Mouse (Mus musculus): ENCODE measurements around the gene Nxf1.
"Not testable (repeated sequence)": the region's sequence is repeated elsewhere in the genome, so short reads cannot be mapped to it uniquely, and the experiment has no call there.

Gene Nxf1

GRCm38 (mm10) chr19:8724392-8724791, 32.5 kb upstream of the Nxf1 start:
- no peak for DNase-seq

- no peak for DNase-seq
Measured at GRCm38 (mm10) chr19:8725081-8725613, 31.7 kb upstream of the Nxf1 start.

GRCm38 (mm10) chr19:8726609-8727390, 30.1 kb upstream of the Nxf1 start:
- DNase-seq = no peak

GRCm38 (mm10) chr19:8727495-8728114, 29.3 kb upstream of the Nxf1 start:
- DNase-seq = no peak

DNA sequence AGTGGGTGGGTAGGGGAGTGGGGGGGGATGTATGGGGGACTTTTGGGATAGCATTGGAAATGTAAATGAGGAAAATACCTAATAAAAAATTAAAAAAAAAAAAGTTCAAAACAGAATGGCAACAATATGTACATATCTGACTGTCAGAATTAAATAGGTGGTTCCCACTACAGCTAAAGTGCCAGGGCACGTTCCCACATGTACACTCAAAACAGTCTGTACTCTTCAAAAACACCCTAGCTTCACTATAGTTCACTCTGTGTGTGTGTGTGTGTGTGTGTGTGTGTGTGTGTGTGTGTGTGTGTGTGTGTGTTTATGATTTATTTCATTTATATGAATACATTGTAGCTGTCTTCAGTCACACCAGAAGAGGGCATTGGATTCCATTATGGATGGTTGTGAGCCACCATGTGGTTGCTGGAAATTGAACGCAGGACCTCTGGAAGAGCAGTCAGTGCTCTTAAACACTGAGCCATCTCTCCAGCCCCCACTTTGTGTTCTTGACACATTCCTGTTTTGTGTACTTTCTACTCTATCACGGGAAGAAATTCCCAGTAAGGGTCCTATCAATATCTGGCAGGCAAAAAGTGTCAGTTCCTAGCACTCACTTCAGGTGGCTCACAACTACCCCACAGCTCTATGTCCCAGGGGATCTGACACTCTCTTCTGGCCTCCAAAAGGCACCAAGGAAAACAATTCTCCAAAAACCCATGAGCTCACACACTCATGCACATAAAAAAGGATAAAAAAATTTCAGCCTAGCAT, 28.4 kb upstream of the Nxf1 start:
- DNase-seq = not testable (repeated sequence)

DNA sequence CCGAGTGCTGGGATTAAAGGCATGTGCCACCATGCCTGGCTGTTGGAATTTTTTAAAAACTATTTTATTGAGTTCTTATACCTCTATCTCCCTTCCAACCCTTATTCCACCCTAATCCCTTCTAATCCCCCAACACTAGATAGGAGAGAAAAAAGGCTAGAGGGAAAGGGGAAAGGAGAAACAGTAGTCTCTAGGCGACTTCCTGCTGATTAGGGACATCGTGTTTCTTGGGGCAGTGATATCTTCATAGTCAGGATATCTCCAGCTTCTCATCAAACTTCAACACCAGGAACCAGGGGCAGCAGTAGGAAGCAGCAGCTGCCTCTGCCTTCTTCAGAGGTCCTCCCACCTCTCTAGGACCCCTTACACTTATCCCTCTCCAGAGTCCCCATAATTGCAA, 22.5 kb upstream of the Nxf1 start:
- no peak for DNase-seq

GRCm38 (mm10) chr19:8735389-8736159, 21.3 kb upstream of the Nxf1 start, which contains the start of gene Wdr74:
Wdr74 (plus strand) TSS chr19:8735827.
- peak; percentile 97 for DNase-seq

- no peak for DNase-seq
Measured at GRCm38 (mm10) chr19:8736160-8736467, 20.8 kb upstream of the Nxf1 start.

- DNase-seq = no peak
Measured at GRCm38 (mm10) chr19:8738911-8739310, 18.0 kb upstream of the Nxf1 start.

- DNase-seq = no peak
Measured at GRCm38 (mm10) chr19:8739646-8740045, 17.2 kb upstream of the Nxf1 start.

DNA sequence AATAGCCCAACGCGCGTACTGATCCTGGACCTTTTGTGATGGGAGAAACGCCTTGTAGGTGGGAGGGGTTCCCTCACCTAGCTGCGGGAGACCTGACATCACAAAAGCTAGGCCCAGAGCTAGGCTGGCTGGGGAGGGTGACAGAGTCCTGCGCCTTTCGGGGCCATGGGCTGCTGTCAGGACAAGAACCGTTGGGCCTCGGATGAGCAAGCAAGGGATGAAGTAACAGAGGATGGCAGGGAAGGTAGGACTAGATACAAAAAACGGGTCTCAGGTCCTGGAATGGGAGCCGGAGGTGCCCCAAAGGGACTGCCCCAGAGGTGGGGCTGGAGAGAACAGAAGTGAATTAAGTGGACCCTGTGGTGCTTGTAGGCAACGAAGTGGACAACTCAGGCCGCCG, 16.3 kb upstream of the Nxf1 start, which contains the start of gene 1700092M07Rik:
TSS of gene 1700092M07Rik (plus strand) at position 116 of the 400 bp plus-strand sequence.
- DNase-seq = no peak

GRCm38 (mm10) chr19:8741243-8741869, 15.5 kb upstream of the Nxf1 start, which contains the start of gene Stx5a:
Stx5a (plus strand) TSS chr19:8741413.
- DNase-seq = peak; percentile 96 to 97

- peak in 1 of 2 experiments; percentile 17 for DNase-seq
Measured at GRCm38 (mm10) chr19:8742176-8742575, 14.7 kb upstream of the Nxf1 start.

DNA sequence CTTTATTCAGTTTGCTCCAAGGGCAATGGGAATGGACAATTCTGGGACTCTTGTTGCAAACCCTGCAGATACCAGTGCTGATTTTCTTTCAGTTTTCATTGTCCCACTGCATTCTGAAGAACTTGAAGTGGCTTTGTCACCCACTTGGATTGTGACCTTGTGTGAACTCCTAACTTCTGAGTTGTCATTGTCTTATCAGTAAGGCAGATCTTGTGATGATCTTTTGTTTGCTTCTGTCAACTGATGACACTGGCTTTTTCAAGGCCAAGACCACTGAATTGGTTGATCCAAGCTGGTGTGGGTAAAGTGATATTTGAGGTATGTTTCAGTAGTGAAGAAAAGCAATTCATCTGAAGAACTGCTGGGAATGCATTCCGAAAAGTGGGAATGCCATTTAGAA, 11.5 kb upstream of the Nxf1 start:
- no peak for DNase-seq

DNA sequence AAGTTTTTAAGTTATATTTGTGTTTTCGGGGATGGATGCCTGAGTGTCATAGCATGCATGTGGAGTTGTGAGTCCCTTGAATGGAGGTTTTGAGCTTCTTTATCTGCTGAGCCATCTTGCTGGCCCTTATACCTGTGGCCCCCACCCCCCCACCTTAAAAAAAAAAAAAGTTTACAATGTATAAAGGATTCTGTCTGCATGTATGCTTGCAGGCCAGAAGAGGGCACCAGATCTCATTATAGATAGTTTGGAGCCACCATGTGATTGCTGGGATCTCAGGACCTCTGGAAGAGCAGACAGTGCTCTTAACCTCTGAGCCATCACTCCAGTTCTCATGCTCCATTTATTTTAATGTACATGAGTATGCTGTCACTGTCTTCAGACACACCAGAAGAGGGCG, 9.5 kb upstream of the Nxf1 start:
- DNase-seq = peak in 1 of 2 experiments; percentile 20

GRCm38 (mm10) chr19:8755652-8756051, 1.2 kb upstream of the Nxf1 start:
- no peak for DNase-seq

DNA sequence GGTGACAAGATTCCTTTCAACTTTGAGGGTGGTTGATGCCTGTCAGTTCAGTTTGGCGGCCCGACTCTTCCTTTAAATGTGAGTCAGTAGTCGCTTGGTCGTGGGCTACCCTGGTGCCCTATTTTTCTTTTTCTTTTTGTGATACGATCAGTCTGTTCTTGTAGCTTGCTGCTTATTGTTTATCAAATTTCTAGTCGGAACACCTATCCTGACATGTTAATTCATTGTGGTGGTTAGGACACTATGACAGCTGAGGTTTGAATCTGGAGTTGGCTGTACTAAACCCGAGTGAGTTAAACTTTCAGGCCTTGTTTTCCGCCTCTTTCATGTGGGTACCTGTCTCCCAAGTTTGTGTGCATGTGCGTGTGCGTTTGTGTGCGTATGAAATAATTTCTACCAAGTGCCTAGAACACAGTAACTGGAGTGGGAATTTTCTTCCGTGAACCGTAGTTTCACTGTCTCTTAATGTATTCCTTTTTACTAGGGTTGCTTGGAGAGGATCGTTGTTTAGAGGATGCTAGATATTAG, 662 bp downstream of the Nxf1 start:
- no peak for DNase-seq

- no peak for DNase-seq
Measured at GRCm38 (mm10) chr19:8758899-8759298, 2.0 kb downstream of the Nxf1 start.

DNA sequence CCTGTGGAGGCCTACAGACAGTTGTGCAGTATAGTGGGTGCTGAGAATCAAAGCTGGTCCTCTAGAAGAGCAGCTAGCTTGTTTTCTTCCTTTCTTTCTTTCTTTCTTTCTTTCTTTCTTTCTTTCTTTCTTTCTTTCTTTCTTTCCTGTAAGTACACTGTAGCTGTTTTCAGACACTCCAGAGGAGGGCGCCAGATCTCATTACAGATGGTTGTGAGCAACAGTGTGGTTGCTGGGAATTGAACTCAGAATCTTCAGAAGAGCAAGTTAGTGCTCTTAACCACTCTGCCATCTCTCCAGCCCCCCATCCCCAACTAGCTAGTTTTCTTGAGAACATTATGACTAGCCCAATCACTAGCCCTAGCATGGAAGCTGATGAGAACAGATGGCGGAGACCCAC, 3.9 kb downstream of the Nxf1 start:
- no peak for DNase-seq

GRCm38 (mm10) chr19:8763276-8763675, 6.4 kb downstream of the Nxf1 start:
- no peak for DNase-seq

DNA sequence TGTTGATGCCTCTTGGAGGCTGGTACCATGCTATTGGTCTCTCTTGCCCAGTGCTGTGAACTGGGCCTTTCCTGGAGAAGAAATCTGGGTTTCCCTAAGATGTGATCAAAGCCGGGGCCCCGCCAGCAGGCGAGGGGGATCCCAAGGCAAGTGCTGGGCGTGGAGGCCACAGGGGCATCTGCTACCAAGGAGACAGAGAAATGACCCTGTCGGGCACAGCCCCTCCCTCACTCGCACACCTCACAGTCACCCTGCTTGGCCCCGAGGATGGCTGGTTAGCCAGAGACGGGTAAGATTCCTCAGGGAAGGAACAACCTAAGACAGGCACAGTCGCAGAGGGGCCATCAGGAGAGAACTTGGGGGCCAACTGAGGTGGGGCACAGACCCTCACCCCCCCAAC, 8.7 kb downstream of the Nxf1 start:
- no peak for DNase-seq
